Comparison of ENCODE assay signal across 26 mouse cellular contexts in the genomic region with DNA sequence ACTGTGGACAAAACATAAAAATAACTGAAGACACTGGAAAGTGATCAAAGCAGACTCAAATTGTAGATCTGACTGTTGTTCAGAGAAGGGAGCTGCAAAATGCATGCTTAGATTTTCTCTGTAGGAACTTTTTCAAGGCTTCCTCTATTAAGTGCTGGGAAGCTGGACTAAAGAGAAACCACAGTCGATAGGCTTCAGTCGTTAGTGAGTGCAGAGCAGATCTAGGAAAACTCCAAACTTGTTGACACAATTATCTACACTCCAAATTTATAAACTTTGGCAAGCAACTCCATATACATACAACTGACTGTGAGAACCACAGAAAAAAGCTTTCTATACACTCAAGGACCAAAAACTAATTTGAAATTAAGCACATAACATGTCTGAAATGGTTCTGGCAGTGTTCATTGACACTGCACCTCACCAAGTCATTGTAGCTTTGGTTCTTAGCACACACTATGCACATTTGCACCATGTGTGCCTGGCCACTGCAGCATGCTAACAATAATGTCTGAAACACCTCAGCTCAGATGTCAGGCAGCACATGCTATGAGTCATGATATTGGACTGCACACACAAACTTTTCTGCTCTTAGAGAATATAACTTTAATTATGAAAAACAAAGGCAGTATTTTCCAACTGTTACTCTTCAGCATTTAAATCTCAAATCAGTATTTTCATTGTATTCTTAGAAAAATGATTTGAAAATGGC.
DNase-seq lines count a peak whose midpoint lies in the region; ATAC-seq and TF ChIP-seq lines count a peak whose summit lies in the region.
"Had no signal": no experiment of that assay in that cellular context is flagged by ENCODE, and none has a peak within 500 bp of the region (broad histone marks: within the 10 kb centered on the region; RNA-seq: fewer than 3 reads in every experiment).

No protein-coding gene starts in this region.

- no peak for TF ChIP-seq CTCF in ES-Bruce4 (IDR thresholded peaks at IDR 0.05; ENCODE audit: low read depth, low read length)

- peak; percentile 21 for DNase-seq in limb, embryonic 14.5 days (ENCODE audit: low spot score)
- no peak for DNase-seq in limb, embryonic 10.5 days (ENCODE audit: low spot score)
- no peak for DNase-seq in layer of hippocampus, postnatal 25 days (ENCODE audit: extremely low spot score in 1 of 2, low spot score in 1 of 2)
- DNase-seq: adrenal gland, adult 2 months; adrenal gland, postnatal 36 days; cerebellum, adult 2 months; cerebellum, postnatal 14 days; gastrocnemius, adult 2 months; gastrocnemius, postnatal 36 days; heart, adult 18-20 months; kidney, adult 8-10 months; kidney, postnatal 14 days; layer of hippocampus, adult 9-11 months; liver, postnatal 0 days; midbrain, embryonic 14.5 days; thymus, postnatal 4 days had no signal

- ATAC-seq in limb, embryonic 14.5 days (ENCODE audit: low FRiP score, low read depth): no peak
- no peak for ATAC-seq in megakaryocyte, adult 5-6 weeks (ENCODE audit: poor library complexity, severe bottlenecking)
- ATAC-seq in megakaryocyte-erythroid progenitor cell, adult 5-6 weeks (replicated peaks; ENCODE audit: low FRiP score, low TSS enrichment, poor library complexity, severe bottlenecking): peak; percentile 37; the same call in 1 of the 2 replicates
- ATAC-seq: activated CD4-positive, CD25-positive, alpha-beta regulatory T cell, adult 4 months; forebrain, embryonic 13.5 days; hindbrain, embryonic 16.5 days; liver, embryonic 12.5 days; liver, postnatal 0 days had no signal

- TF ChIP-seq POLR2A in limb, embryonic 14.5 days (IDR thresholded peaks at IDR 0.05; ENCODE audit: borderline replicate concordance, extremely low read depth, insufficient read depth, insufficient read length): no peak
- TF ChIP-seq POLR2A in ES-Bruce4 (IDR thresholded peaks at IDR 0.05; ENCODE audit: insufficient read depth, low read length): no peak

- H3K4me3 ChIP-seq in limb, embryonic 14.5 days (replicated peaks; ENCODE audit: low read length): no peak overlapping the region
- H3K4me3 ChIP-seq in limb, embryonic 10.5 days: no peak overlapping the region
- peak overlapping the region; percentile 53 for H3K4me3 ChIP-seq in megakaryocyte, embryonic 14.5 days (replicated peaks)
- H3K4me3 ChIP-seq in ES-Bruce4 (ENCODE audit: low read depth, low read length): no peak overlapping the region
- H3K4me3 ChIP-seq: forebrain, embryonic 13.5 days; gastrocnemius, adult 2 months; heart, embryonic 13.5 days; limb, embryonic 13.5 days; liver, embryonic 12.5 days had no signal

- 46% methylated on average over 2 of the region's 2 CpGs for WGBS in limb, embryonic 14.5 days
- 60% methylated on average over 2 of the region's 2 CpGs for WGBS in limb, embryonic 10.5 days

- H3K4me1 ChIP-seq in limb, embryonic 14.5 days (ENCODE audit: control insufficient read depth, insufficient read depth, low read length): no peaks in the 10 kb centered on the region
- H3K4me1 ChIP-seq in limb, embryonic 10.5 days: 0 out of 2 replicates have a peak, but pooled peaks cover 4% of the 10 kb centered on the region
- peaks cover 8% of the 10 kb centered on the region; the same call in 1 of the 2 replicates for H3K4me1 ChIP-seq in megakaryocyte, embryonic 14.5 days
- H3K4me1 ChIP-seq in ES-Bruce4 (ENCODE audit: control insufficient read depth, insufficient read depth, low read length): no peaks in the 10 kb centered on the region
- H3K4me1 ChIP-seq: limb, embryonic 13.5 days; liver, embryonic 12.5 days had no signal

- H3K27me3 ChIP-seq in limb, embryonic 14.5 days (ENCODE audit: control insufficient read depth, insufficient read depth, low read length): no peaks in the 10 kb centered on the region
- H3K27me3 ChIP-seq in limb, embryonic 10.5 days (ENCODE audit: low read depth, poor library complexity, severe bottlenecking): no peaks in the 10 kb centered on the region
- no peaks in the 10 kb centered on the region for H3K27me3 ChIP-seq in megakaryocyte, embryonic 14.5 days (replicated peaks)
- no peaks in the 10 kb centered on the region for H3K27me3 ChIP-seq in ES-Bruce4 (ENCODE audit: control insufficient read depth, insufficient read depth, low read length, poor library complexity, severe bottlenecking)
- H3K27me3 ChIP-seq: forebrain, embryonic 13.5 days; heart, embryonic 13.5 days; limb, embryonic 13.5 days; liver, embryonic 12.5 days had no signal

- H3K9me3 ChIP-seq in limb, embryonic 14.5 days (ENCODE audit: control insufficient read depth, low read length): no peaks in the 10 kb centered on the region
- no peaks in the 10 kb centered on the region for H3K9me3 ChIP-seq in limb, embryonic 10.5 days (replicated peaks)
- H3K9me3 ChIP-seq in megakaryocyte, embryonic 14.5 days: no peaks in the 10 kb centered on the region
- H3K9me3 ChIP-seq in ES-Bruce4 (replicated peaks; ENCODE audit: control insufficient read depth, insufficient read depth, low read length, poor library complexity, severe bottlenecking): no peaks in the 10 kb centered on the region
- H3K9me3 ChIP-seq: forebrain, embryonic 13.5 days; heart, embryonic 13.5 days; limb, embryonic 13.5 days; liver, embryonic 12.5 days had no signal

- no peak overlapping the region for H3K27ac ChIP-seq in limb, embryonic 14.5 days (replicated peaks; ENCODE audit: low read depth, low read length)
- H3K27ac ChIP-seq in limb, embryonic 10.5 days: no peak overlapping the region
- H3K27ac ChIP-seq in ES-Bruce4 (ENCODE audit: insufficient read depth, low read length): peak overlapping the region; percentile 23; the same call in 1 of the 2 replicates
- H3K27ac ChIP-seq: forebrain, embryonic 13.5 days; gastrocnemius, adult 2 months; heart, embryonic 13.5 days; limb, embryonic 13.5 days; liver, embryonic 12.5 days had no signal

- no peak for TF ChIP-seq EP300 in ES-Bruce4 (IDR thresholded peaks at IDR 0.05; ENCODE audit: insufficient read depth, low read depth, low read length)

- no peaks in the 10 kb centered on the region for H3K36me3 ChIP-seq in limb, embryonic 14.5 days (ENCODE audit: control insufficient read depth, insufficient read depth, low read length)
- H3K36me3 ChIP-seq in limb, embryonic 10.5 days: no peaks in the 10 kb centered on the region
- H3K36me3 ChIP-seq in megakaryocyte, embryonic 14.5 days (replicated peaks; ENCODE audit: low read length): peaks cover 14% of the 10 kb centered on the region
- no peaks in the 10 kb centered on the region for H3K36me3 ChIP-seq in ES-Bruce4 (ENCODE audit: control insufficient read depth, insufficient read depth, low read length, poor library complexity, severe bottlenecking)
- H3K36me3 ChIP-seq: liver, embryonic 12.5 days had no signal

- H3K9ac ChIP-seq in limb, embryonic 14.5 days (ENCODE audit: low read depth, low read length, severe bottlenecking): no peak overlapping the region
- no peak overlapping the region for H3K9ac ChIP-seq in ES-Bruce4 (ENCODE audit: low read depth, poor library complexity, severe bottlenecking)
- H3K9ac ChIP-seq: forebrain, embryonic 13.5 days; heart, embryonic 13.5 days; limb, embryonic 13.5 days; liver, embryonic 12.5 days; liver, postnatal 0 days had no signal

- no peak overlapping the region for H3K4me2 ChIP-seq in limb, embryonic 14.5 days (replicated peaks; ENCODE audit: low read depth, low read length, severe bottlenecking)
- H3K4me2 ChIP-seq: forebrain, embryonic 13.5 days; heart, embryonic 13.5 days; limb, embryonic 13.5 days; liver, embryonic 12.5 days had no signal
